Mouse (Mus musculus): ENCODE results near the gene Nlrc5. TPM values are rescaled to one million over a fixed set of nuclear protein-coding genes. Genes with fewer than 3 reads are reported as not detected.

Gene Nlrc5
- total RNA-seq (2012; rRNA removed) (0.03 TPM in 1 of 2 replicates, not detected in the other), polyA plus RNA-seq (2012; ENCODE audit: insufficient read depth in 1 of 2, insufficient read length in 2 of 2, low read depth in 1 of 2, low replicate concordance in 2 of 2, missing spikeins in 1 of 2) (under 1 TPM in 1 of 2 experiments, not detected in 1; 0.03 TPM)

- no peaks in the 10 kb centered on the region for H3K36me3 ChIP-seq (ENCODE audit: control insufficient read depth in 1 of 2, insufficient read depth in 2 of 2, low read length in 2 of 2)
- H3K4me1 ChIP-seq (ENCODE audit: control insufficient read depth in 1 of 2, insufficient read depth in 2 of 2, low read length in 2 of 2): no peaks in the 10 kb centered on the region
- no peaks in the 10 kb centered on the region for H3K79me2 ChIP-seq (ENCODE audit: control insufficient read depth, insufficient read depth, low read length, poor library complexity)
- no peak within 1 kb of the TSS for H3K27ac ChIP-seq (ENCODE audit: control insufficient read depth, low read depth, low read length)
- no peak within 1 kb of the TSS for H3K4me3 ChIP-seq (ENCODE audit: control insufficient read depth in 1 of 2, insufficient read depth in 1 of 2, low read depth in 2 of 2, low read length in 2 of 2)
- peaks cover 15 to 24% of the 10 kb centered on the region in 2 experiments for H3K27me3 ChIP-seq (ENCODE audit: control insufficient read depth in 1 of 2, insufficient read depth in 2 of 2, low read length in 2 of 2)
- no peak within 1 kb of the TSS for H3K9ac ChIP-seq (ENCODE audit: control insufficient read depth, low read depth, low read length, poor library complexity, severe bottlenecking)
- no peak for DNase-seq (ENCODE audit: low read depth, low spot score)
- H3K9me3 ChIP-seq (replicated peaks; ENCODE audit: insufficient read depth, low read length): no peaks in the 10 kb centered on the region
- TF ChIP-seq USF2 (IDR thresholded peaks at IDR 0.05; ENCODE audit: borderline replicate concordance in 1 of 2, insufficient read depth in 1 of 2, low read depth in 1 of 2, low read length in 2 of 2): no peak
- no peak for TF ChIP-seq ETS1 (IDR thresholded peaks at IDR 0.05; ENCODE audit: low read depth, low read length)
- no peak for TF ChIP-seq SIN3A (IDR thresholded peaks at IDR 0.05; ENCODE audit: low read length)
- TF ChIP-seq NELFE (IDR thresholded peaks at IDR 0.05; ENCODE audit: low read depth, low read length): no peak
- no peak for TF ChIP-seq KAT2A (conservative IDR thresholded peaks at IDR 0.05; ENCODE audit: low read depth, low read length)
- no peak for TF ChIP-seq JUND (IDR thresholded peaks at IDR 0.05; ENCODE audit: low read depth, low read length)
- no peak for TF ChIP-seq CHD2 (IDR thresholded peaks at IDR 0.05; ENCODE audit: low read length)
- no peak for TF ChIP-seq CHD1 (IDR thresholded peaks at IDR 0.05; ENCODE audit: low read depth, low read length)
- TF ChIP-seq ZNF384 (IDR thresholded peaks at IDR 0.05; ENCODE audit: low read depth, low read length): no peak
- no peak for TF ChIP-seq TBP (IDR thresholded peaks at IDR 0.05; ENCODE audit: low read depth, low read length)
- no peak for TF ChIP-seq MYC (IDR thresholded peaks at IDR 0.05; ENCODE audit: low read depth, low read length)
- no peak for TF ChIP-seq GABPA (IDR thresholded peaks at IDR 0.05; ENCODE audit: low read depth, low read length)
- TF ChIP-seq CTCF (IDR thresholded peaks at IDR 0.05 in 2 of 3, conservative IDR thresholded peaks at IDR 0.05 in 1 of 3; ENCODE audit: control insufficient read depth in 1 of 3, insufficient read depth in 1 of 3, low read depth in 2 of 3, low read length in 3 of 3, poor library complexity in 1 of 3, severe bottlenecking in 1 of 3): no peak
- no peak for TF ChIP-seq MEF2A (IDR thresholded peaks at IDR 0.05; ENCODE audit: extremely low read depth, insufficient replicate concordance, low read depth, low read length, poor library complexity, severe bottlenecking)
- no peak for TF ChIP-seq MAX (IDR thresholded peaks at IDR 0.05; ENCODE audit: low read length)
- TF ChIP-seq RAD21 (IDR thresholded peaks at IDR 0.05; ENCODE audit: low read depth, low read length): no peak
- no peak for TF ChIP-seq NRF1 (IDR thresholded peaks at IDR 0.05; ENCODE audit: insufficient read depth, low read depth, low read length, poor library complexity, severe bottlenecking)
- no peak for TF ChIP-seq UBTF (IDR thresholded peaks at IDR 0.05; ENCODE audit: borderline replicate concordance, insufficient read depth, low read depth, low read length)
- TF ChIP-seq BHLHE40 (IDR thresholded peaks at IDR 0.05; ENCODE audit: borderline replicate concordance, low read depth, low read length): no peak
These were observed at the start of gene Nlrc5 for GRCm38 (mm10) chr8:94433981-94434466. TSS of gene Nlrc5 (plus strand) at chr8:94434356.
